Mouse (Mus musculus): ENCODE results near the gene Opcml.

Gene Opcml

DNA sequence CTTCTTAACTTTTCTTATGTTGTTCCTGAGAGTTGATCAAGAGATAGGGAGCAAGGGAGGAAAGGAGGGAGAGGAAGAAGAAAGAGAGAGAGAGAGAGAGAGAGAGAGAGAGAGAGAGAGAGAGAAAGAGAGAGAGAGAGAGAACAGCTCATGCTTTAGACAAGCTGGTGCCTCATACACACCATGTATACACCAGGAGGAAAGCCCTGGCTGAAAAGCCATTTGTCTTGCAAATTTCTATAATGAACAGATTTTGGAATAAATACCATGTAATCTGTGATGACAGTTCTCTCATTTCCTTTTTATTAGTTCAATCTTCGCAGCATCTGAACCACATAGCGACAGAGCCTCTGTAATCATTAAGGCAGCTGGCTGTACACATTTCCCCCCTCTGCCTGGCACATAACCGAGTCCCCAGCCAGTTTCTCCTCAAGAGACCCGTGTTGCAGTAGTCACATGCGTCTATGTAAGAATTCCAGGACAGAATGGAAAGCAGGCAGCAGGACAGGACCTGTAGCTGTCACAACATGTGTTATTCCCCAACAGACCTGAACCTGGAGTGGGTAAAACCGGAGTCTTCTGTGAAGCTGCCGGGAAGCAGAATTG, 238.3 kb downstream of the Opcml start:
- WGBS: 58% methylated on average over 7 of the region's 7 CpGs

DNA sequence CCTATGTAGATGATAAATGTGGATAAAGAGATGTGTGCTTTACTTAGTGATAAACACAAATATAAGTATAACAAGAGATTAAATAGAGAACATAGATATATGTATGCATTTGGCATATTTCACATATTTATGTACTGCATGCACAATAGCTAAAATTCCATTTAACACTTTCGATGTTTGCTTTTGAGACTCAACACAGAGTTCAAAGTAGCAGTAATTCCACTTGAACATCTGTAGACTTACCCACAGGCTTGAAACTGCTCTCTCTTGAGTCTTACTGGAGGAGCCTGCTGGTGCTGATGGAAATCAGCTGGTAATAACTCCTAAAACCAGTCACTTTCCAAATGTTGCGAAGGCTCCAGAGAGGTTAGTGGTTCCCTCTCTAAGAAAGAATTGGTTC, 258.6 kb downstream of the Opcml start:
- WGBS: 98% methylated on average over 2 of the region's 2 CpGs

DNA sequence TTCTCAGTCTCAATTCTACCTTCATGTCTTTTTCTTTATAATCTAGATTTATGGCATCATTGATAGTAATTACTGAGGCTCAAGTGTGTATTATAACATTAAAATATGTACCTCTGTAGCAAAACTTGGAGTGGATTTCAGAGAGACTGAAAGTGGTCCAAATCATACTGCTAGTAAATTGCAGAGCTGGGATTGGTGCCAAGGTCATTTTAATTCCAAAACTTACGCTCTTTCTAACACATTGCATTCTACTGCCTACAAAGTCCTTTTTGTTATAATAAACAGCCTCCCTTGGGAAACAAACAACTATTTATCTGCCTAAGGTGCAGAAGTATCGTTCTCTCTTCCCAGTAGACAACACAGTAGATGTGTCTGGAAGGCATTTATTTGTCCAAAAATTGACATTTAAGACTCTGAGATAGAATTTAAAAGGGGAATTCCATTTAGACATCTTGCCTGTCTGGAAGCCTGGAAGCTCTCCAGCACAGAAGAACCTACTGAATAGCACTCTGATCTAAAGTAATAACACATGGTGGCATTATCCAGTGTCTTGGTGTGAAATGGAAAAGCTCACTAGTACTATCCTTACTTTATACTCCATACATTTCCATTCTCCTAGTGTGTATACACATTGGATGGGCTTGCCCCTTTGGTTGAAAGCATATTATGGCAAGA, 266.7 kb downstream of the Opcml start:
- 31% methylated on average over 2 of the region's 2 CpGs for whole genome bisulfite sequencing

DNA sequence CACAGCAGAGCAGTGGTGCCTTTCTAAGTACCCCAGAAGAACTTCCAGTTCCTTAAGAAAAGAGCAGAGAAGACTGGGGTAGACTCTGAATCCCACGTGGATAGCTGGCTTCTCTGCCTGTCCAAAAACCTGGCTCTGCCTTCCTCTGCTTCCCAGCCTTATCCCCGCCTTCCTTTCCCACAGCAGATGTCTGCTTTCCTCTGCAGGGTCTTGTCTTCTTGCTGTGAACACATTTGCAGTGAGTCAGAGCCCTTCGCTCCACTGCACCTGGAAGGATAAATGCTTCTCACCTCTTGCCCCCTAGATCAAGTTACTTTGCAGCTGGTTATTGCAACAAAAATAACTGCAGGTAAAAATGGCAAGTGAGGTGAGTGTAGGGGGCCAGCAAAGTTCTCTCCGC, 290.1 kb downstream of the Opcml start:
- 47% methylated on average over 4 of the region's 4 CpGs for WGBS

DNA sequence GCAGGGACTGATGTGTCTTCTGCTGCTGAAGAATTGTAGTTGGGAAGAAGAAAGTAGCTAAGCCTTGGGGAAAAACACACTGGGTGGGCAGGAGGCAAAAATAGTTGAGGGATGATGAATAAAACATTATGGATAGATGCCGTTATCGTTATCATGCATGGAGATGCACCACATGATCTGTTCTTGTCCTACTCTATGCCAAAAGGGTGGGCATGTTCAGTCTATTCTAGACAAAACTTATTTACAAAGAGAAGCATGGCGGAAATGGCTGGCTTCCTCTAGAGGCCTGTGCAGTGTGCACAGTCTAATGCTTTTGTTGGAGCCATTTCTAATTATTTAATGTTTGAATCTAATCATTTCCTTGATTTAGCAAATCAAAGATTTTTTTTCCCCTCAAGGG, 293.2 kb downstream of the Opcml start:
- WGBS: 41% methylated on average over 3 of the region's 3 CpGs

DNA sequence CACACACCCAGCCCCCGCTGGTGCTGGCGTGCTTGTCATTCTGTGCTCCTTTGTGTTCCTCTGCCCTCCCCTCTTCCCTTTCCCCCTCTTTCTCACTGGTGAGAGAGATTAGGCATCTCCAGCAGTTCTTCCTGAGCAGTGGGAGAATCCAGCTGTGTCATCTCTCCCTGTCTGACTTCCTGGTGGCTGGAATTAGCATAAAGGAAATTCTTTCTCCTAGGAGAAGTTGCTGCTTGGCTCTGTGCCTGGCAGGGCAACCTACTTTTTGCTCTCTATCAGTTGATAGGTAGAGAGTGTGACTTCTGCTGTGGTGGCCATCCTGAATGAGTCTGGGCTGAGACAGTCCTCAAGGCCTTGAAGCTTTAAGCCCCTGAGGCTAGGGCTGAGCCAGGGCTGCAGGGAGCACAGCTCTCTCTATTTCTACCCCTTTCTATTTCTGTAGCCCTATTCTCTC, 293.7 kb downstream of the Opcml start:
- 26% methylated on average over 2 of the region's 2 CpGs for WGBS

DNA sequence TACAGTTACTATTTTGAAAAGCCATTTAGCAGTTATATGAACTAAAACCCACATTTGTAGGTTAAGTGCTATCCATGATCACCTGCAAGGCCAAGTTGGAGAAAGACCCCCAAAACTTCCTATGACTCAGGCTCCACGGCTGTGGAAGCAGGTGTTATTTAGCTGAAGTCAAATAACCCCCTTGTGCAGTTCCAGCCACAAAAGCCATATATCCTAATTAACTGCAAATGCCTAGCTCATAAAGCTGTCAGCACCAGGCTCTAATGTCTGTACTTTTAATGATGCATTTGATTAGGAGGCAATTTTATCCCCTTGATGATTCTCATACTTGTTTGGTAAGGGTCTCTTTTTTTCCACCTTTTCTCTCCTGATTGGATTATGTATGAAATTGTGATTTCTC, 300.8 kb downstream of the Opcml start:
- 81% methylated on average over 1 of the region's 1 CpGs for WGBS

DNA sequence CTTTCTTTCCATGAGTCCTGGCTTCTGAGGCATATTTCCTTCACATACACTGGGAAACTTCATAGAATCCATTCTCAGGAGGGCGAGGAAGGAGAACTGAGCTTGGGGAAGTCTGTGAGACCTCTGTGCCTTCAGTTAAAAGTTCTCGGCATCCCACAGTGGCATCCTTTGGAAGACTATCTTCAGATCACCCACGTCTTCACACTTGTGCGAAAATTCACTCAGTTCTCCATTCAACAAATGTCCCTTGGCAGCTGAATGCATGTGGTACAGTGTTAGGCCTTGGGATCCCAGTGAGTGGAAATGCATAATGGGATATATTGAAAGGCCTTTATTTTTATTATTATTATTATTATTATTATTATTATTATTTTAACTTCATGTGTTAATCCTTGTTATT, 304.1 kb downstream of the Opcml start:
- WGBS: 63% methylated on average over 4 of the region's 4 CpGs

DNA sequence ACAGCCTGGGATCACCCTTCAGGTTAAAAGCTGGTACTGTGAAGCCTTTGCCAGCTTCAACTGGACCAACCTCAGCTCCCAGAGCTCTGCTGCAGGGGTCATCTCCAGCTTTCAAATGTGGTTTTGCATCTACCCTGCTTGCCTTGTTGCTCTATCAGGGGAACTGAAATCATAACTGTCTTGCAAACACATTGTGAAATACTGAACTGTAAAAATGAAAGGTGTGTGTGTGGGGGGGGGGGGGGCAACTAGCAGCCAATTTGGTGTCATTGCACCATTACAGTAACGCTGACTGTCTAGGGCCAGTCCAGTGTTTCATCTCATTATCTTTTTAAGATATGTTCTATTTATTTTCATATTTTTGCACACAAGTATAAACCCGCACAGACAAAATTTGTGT, 305.6 kb downstream of the Opcml start:
- WGBS: 94% methylated on average over 2 of the region's 2 CpGs

DNA sequence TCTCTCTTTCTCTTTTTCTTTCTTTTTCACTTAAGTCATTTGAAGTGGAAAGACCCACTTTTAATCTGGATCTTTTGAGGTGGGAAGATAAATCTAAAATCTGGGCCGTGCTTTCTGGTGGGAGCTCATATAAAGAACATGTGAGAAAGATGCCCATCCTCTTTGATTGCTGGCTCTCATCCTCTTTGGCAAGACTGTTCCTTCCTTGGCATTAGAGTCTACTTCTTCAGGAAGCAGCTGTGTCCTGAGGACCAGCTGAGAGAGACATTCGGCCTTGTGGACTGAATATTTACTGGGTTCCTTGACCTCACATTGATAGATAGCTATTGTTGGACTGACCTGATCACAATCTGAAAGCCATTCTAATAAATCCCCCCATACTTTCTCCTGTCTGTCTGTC, 331.3 kb downstream of the Opcml start:
- WGBS: 69% methylated on average over 2 of the region's 2 CpGs

DNA sequence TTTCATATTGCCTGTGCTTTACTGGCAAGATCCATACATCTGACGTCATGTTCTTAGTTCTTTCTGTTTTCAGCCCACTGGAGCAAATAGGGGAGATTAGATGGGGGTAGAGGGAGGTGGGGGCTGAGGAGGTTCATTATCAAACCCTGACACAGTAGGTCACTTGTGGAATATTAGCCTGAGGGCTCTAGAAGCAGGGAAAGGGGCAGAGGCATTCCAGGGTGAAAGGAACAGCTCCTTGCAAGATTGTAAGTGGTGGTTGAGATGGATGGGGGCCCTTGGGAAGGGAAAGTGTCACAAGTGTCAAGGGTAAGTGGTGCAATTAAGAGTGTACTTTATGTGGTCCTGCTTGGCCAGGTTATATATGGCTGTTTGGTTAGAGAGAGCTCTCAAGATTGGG, 338.2 kb downstream of the Opcml start:
- 80% methylated on average over 1 of the region's 1 CpGs for WGBS

DNA sequence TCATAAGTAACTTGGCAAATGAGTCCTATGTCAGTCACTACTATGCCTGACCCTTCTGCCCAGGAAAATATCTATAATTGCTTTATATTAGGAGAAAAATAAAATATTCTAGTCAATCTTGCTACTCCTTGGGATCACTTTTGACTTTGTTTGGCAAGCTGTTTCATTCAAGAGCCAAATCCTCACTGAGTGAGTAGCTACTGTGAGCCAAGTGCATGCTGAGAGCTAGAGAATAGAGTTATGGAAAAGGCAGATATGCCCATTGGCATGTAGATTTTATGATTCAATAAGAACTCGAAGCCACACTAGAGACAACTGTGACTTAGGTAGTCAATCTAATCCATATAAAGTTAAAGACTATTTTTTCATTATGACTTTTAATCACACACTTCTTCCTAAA, 340.9 kb downstream of the Opcml start:
- 49% methylated on average over 1 of the region's 1 CpGs for WGBS

DNA sequence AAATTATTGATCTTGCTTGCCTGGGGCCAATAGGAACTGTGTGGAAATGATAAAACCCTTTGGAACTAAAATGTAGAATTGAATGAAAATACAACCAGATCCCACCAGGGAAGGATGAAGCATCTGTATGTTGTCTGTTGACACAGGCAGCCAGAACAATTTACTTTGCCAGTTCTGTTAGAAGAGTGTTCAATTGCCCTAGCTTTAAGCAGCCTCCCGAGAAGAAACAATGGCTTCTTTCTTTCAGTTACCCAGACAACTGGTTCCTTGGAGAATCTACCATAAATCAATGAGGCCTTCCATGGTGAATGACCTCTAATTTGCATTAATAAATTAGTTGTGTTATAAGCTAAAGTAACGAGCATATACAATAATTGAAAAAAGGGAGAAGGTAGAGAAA, 346.0 kb downstream of the Opcml start:
- 60% methylated on average over 2 of the region's 2 CpGs for whole genome bisulfite sequencing

DNA sequence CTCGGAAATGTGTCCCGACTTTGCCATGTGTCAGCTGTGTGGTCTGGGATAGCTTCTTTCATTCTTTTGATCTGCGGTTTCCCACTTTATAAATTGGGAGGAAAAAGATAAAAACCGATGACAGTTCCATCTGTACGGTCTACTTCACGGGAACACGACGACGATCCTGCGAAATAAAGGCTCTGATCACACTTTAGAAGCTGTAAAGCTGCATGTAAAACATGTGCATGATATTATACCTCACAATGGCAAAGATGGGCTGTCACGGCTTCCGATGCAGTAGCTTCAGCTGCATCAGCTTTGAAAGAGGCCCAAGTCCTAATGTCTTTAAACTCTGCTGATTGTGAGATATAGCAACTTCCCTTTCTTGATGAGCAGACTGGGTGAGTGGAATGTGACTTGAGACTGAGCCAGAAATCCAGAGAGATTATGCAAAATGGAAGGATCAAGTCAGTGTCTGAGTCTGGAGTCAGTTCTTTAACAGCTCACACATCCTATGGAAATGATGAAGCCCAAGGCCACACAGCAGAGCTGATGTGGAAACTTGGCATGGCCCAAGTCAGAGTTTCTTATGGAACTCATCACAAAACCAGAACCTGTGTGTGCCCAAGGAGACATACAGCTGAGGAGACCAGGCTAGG, 349.5 kb downstream of the Opcml start:
- 61% methylated on average over 12 of the region's 12 CpGs for WGBS

DNA sequence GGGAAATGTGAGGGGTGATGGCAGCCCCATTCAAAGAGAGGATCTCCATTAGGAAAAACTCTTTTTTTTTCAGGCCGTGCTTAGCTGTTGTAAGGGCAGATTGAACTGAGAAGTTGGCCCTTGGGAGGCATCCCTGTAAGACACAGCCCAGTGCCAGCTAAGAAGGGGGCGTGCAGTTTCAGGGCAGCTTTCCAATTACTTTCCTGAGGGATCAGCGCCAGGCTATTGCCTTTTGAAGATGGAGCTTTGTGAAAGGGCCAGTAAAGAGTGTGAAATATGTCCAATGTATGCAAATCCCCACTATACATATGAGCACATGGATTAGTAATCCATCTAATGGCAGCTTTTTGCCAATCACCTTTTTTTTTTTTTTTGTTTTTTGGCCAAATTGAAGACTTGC, 358.9 kb downstream of the Opcml start:
- WGBS: 37% methylated on average over 3 of the region's 3 CpGs

DNA sequence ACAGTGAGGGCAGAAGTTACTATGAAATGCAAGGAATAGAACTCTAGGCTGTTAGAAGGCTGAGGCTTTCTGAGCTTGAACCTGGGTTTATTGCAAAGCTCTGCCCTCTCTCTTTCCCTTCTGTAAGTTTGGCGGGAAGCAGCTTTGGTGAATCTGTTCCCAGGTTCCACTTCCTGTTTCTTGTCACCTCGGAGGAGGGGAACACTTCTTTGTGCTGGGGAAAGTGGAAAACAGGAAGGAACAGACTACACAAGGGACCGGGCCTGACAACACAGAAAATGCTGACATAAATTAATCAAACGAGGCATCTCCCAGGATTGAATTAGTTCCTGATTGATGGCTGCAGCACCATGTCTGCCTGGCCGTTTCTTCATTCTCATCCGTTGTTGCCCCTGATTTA, 363.2 kb downstream of the Opcml start:
- 74% methylated on average over 6 of the region's 6 CpGs for WGBS

DNA sequence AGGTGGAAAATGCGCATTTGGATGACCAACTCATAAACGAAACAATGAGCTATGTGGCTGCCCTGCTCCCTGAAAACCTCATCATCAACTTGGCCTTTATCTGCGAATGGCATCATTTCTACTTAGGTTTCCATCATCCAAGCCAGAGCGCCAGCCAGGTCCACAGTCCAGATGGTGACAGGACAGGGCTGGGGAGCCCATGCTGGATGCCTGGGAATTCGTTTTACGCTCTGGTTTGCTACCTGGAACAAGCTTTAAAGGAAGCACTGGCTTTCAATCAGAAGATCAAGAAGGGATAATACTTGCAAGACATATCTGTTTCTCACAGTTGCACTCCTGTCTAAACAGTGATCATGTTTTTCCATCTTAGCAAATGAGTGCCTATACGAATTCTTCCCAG, 366.5 kb downstream of the Opcml start:
- 92% methylated on average over 7 of the region's 7 CpGs for WGBS

DNA sequence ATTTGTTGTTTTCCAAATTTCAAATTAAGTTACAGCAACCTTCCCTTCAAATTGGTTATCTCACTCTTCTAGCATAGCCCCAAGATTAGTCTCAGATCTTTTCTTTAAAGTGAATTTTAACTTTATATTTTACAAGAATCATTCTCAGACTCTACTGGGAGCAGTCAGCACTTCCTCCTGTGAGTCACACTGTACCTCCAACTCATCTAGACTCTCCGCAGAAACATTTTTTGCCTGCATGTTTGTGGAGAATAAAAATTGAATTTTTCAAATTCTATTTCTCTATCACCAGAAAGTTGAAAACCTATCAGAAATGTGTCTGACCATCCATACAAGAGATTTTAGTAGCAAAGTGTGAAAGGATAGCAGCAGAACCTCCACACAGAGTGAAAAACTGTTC, 370.4 kb downstream of the Opcml start:
- WGBS: 48% methylated on average over 1 of the region's 1 CpGs

DNA sequence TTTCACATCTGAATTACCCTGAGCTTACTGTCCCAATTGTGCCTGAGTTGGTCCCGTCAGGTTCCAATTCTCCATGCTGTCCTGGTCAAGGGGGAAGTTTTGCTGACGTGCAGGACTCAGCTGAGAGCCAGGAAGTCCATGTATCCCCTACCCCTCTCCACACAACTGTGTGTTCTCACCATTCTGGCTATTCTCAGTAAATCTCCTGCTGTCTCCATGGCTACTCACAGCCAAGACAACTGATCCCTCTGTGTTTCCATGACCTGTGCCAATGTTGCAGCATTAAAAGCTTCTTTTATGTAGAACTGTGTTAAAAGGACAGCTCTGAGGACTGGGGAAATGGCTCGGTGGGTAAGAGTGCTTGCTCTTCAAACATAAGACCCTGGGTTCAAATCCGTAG, 373.4 kb downstream of the Opcml start:
- WGBS: 49% methylated on average over 4 of the region's 4 CpGs

DNA sequence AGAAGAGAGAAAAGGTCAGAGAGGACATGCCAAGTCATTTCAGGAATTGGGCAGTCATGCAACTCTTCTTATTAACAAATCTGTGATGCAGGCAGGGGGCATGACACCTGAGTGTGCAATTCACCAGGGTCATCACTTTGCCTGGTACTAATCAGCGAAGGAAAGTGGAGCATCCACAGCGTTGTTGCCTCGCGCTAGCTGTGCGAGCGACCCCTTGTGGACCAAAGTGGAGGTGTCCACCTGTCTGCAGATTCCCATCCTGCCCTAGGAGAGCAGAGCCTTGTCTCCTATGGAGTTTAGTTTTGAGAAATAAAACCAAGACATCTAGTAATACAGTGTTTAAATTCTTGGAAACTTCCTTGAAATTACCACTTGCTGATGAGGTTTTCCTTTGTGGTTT, 381.3 kb downstream of the Opcml start:
- WGBS: 15% methylated on average over 6 of the region's 6 CpGs

DNA sequence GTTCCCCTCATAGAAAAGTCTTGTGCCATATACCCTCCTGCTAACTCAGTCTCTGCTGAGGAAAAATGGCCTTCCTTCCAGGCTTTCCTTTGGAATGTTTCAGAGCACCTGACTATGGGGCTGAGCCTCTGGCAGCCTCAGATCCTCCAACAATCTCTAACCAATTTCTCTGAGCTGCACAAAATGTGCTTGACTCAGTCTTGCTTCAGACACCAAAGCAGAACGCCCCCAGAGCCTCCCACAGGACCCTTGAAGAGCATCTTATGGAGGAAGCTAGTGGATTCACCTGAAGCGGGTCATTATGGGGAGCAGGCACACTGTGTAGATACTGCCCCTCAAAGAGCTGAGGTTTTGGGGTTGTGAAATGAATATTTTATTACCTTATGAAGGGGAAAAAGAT, 386.5 kb downstream of the Opcml start:
- WGBS: 68% methylated on average over 2 of the region's 2 CpGs

DNA sequence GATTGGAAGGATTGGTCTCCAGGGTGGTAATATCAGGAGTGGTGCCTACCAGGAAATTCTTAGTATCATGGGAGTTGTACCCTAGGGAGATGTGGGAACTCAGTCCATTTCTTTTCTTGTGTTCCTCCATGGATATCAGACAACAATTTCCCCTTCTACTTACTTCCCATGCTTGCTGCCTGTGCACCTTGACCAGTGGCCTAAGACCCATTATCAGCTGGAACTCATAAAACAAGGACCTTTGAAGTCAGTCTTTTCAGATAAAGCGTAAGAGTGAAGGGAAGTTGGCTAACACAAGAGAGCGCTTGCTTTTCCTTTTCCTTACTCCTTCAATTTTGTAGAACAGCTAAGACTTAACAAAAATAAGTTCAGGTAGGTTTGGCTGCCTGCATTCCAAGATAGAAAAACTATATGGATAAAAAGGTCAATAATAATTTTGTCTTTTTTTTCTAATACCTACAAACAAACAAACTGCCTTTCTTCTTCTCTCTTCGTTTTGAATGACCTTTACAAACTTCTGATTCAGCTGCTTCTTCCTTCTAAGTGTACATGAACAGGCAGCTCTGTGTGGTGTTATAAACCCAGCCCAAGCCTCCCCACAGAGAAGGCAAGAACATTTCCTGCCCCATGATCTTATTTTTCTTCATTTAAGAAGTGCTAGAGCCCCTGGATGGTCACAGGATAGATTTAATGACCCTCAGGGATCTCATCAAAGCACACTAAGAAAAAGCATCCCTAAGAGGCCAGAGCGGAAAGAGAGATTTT, 387.7 kb downstream of the Opcml start:
- 81% methylated on average over 4 of the region's 4 CpGs for WGBS

DNA sequence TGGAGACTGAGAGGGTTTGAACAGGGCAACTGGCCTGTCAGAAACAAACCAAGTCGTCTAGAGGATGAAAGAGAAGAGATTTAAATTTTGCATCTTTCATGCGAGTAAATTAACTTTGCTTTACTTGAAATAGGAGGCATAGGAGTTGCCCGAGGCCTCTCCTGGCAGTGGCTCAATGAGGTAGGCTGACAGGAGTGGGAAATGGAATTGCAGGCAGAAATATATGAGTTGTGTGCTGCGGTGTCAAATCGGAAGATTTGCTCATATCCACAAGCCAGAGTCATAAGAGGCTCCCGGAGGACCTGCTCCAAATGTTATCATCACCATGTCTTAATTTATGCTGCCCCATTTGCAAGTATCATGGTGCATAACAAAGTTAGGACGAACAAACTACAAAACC, 391.3 kb downstream of the Opcml start:
- WGBS: 50% methylated on average over 7 of the region's 7 CpGs

Measured in cerebral cortex, adult 2 months (tissue).